Mouse (Mus musculus): ENCODE data around the gene Erg28.

Gene Erg28

DNA sequence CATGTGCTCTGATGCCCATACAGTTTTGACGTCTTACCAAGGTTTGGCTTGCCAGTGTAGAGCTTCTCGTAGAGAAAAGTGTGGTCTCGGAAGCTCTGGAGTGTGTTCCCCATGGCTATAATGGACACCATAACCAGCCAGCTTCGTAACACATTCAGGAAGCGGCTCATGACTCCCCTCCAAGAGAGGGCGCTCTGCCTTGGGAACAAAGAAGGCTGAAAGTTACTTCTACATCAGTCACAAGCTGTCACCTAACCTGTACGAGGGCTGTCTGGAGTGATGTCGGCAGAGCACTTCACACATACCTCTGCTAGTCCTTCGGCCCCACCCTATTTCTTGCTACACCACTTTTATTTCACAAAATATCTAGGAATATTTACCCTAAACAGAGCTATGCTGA, 2.3 kb downstream of the Erg28 start:
- in situ Hi-C loops (cut with MboI), result no loop called here

DNA sequence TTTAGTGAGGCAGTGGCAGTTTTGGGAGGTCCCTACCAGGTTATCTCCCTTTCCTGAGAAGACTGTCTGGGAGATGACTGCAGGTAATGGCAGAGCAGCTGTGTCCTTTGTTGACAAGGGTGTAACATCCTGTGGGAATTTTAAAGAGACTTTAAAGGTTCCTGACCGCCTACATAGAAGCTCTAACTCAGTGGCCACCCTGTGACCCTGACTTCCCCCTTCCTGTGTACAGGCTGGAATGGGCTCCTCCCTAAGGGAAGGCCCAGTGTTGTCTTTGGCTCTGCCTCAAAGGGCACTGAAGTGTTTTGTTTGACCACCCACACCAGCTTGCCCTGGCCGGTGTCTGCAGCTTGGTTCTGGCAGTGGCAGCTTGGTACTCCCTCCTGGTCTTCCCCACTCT, 10.8 kb downstream of the Erg28 start:
- in situ Hi-C loops (cut with MboI), result no loop called here

- in situ Hi-C loops (cut with MboI), result no loop called here
Observed at GRCm38 (mm10) chr12:85811676-85812075, 12.7 kb downstream of the Erg28 start.

GRCm38 (mm10) chr12:85810959-85811358, 13.4 kb downstream of the Erg28 start:
- in situ Hi-C loops (cut with MboI), result no loop called here

DNA sequence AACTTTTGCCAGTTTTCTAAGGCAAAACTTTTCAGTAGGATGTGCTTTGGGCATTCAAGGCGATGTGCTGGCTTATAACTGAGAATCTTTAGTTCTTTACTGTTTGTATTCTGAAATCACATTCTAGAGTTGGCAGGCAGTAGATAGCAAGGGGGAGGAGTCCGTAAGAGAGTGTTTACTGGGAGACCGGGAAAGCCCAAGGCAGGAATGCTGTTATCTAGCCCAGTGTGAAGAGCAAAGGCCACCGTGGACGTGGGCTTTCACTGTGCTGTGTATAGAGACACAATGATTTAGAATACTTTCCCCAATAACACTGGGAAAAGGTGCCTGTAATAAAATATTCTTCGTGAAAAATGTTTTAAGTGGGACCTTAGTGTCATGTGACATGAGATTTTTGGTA, 14.6 kb downstream of the Erg28 start:
- in situ Hi-C loops (cut with MboI), result no loop called here

DNA sequence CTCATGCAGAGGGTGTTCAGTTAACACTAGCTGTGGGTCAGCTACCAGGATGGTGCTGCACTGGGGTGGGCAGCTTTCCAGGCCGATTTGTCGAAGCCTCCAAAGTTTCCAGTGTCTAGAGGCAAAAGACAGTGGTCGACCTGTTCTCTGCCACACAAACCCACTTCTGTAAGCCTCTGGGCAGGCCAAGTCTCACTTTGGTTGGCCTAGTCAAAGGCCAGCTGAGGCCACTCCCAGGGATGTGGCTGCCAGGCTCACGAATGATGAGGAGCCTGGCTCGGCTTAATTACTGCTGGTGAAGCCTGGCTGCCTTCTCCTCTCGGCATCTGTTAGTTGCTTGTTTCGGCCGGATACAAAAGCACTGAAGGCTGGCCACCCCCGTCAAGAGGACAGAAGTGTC, 24.3 kb downstream of the Erg28 start:
- in situ Hi-C loops (cut with MboI), result no loop called here

- in situ Hi-C loops (cut with MboI), result no loop called here
Observed at GRCm38 (mm10) chr12:85795551-85795950, 28.8 kb downstream of the Erg28 start.

- in situ Hi-C loops (cut with MboI), result no loop called here
Observed at GRCm38 (mm10) chr12:85794094-85794493, 30.3 kb downstream of the Erg28 start.

GRCm38 (mm10) chr12:85792821-85793346, 31.5 kb downstream of the Erg28 start:
- in situ Hi-C loops (cut with MboI), result no loop called here

DNA sequence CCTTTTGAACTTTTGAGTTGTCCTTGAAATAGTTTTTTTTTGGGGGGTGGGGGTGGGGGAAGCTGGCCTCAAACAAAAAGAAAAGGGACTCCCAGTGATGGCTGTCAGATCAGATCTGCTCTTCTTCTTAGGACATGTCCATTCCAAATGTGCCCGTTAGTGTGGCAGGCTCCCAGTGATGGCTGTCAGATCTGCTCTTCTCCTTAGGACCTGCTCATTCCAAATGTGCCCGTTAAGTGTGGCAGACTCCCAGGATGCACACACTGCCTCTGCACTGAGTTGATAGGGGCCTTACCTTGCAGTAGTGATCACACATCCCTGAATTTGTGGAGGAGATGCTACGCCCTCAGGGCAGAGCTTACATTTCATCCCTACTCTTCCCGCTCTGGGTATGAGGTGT, 32.2 kb downstream of the Erg28 start:
- in situ Hi-C loops (cut with MboI), result no loop called here

DNA sequence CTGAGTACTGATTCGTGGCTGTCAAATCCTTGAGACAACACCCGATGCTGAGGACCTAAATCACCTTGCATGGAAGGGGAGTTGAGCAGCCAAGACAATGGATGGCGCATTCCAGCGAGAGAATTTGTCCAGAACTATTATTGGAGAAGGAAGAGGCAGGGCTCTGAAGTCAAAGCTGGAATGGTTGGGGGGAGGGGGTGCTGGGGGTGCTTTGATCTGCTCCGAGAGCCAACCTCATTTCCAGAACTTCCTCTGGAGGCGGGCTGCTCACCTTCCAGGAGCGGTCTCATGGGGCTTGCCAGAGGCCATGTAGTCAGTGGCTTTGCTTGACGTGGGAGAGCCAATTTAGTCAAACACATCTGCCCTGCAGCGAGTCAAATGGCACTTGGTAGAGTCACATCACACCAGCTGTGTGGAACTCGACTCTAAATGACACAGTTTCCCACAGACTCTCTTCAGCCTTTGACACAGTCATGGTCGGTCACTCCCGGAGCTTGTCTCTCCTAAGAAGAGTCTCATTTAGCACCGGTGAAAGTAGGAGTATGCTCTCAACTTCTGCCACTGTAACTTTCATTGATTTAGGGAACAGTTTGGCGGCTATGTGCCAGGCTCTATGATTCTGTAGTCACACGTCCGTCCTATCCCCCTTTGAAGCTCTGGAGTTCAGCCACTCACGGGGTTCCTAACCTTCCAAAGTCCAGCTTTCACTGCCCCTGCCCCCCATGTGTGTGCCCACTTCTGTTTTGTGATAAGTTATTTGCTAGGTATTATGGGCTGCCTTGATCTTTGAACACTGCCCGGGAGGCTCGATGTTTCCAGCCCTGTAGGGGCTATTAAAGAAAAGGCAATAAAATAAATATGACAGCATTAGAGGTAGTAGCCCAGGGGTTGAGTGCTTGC, 39.2 kb downstream of the Erg28 start:
- in situ Hi-C loops (cut with MboI), result no loop called here

- in situ Hi-C loops (cut with MboI), result no loop called here
Observed at GRCm38 (mm10) chr12:85781606-85782005, 42.7 kb downstream of the Erg28 start.

DNA sequence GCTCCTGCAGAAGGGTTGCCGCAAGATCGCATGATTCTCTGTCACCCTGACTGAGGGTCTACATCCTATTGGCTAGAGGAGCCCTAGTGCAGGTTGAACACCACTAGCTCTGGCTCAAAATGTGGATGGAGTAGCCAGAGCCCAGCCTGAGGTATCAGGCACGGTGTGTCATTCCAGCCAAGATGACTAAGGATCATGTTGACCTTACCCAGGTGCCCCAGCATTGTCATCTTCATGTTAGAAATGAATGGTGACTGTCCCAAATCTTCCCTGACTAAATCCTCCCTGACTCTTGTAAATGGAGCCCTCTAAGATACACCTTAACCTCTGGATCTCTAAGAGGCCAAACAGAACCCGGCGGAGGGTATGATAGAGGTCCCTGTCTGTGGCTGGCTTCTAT, 44.6 kb downstream of the Erg28 start:
- in situ Hi-C loops (cut with MboI), result no loop called here

GRCm38 (mm10) chr12:85778962-85779361, 45.4 kb downstream of the Erg28 start:
- in situ Hi-C loops (cut with MboI), result no loop called here

DNA sequence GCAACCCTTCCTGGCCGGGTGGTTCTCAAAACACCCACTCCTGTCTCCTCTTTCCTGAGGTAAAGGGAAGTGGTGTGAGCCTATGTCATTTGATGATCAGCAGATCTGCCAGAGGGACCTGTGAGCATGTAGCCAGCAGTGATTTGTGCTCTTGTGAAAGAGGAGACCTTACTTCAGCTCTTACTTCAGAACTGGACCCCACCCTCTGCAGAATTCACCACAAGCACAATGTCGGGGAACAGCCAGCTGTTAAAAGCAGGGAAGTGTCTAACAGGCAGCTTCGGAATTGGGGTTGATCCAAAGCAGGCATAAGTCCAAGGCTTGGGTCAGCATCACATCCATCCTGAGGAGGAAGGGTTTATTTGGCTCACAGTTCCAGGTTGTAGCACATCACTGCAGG, 53.0 kb downstream of the Erg28 start:
- in situ Hi-C loops (cut with MboI), result no loop called here

- in situ Hi-C loops (cut with MboI), result no loop called here
Observed at GRCm38 (mm10) chr12:85767750-85768149, 56.6 kb downstream of the Erg28 start.

DNA sequence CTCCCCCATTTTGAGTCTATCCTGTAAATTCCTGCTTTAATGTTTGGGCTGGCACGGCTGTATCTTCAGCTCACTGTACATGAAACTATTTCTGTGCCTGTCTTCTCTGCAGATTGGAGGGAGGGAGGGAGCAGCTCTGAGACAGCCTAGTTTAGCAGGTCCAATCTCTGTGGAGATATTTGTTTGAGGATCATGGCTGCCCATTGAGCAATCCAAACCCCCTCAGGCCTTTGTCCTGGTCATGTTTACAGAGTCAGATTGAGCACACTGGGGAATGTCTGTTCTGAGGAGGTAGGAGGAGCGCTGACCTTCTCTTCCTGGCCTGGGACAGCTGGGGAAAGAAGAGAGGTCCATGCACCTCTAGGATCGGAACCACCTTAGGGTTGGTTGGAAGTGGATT, 58.1 kb downstream of the Erg28 start:
- in situ Hi-C loops (cut with MboI), result no loop called here
